Mouse (Mus musculus) erythroblast, embryonic 14.5 days (primary cell): ENCODE measurements around the gene Dapp1.

Experiments
- GATA1 ChIP-seq: IDR thresholded peaks from 2 replicates; pipeline ENCODE4 v1.6.1; 2012; ENCODE audit warnings: low read length, inconsistent platforms, mixed read lengths
- TAL1 ChIP-seq: IDR thresholded peaks from 3 replicates; pipeline ENCODE4 v1.6.1; 2012; ENCODE audit warnings: low read length, inconsistent platforms, mixed read lengths

DNA sequence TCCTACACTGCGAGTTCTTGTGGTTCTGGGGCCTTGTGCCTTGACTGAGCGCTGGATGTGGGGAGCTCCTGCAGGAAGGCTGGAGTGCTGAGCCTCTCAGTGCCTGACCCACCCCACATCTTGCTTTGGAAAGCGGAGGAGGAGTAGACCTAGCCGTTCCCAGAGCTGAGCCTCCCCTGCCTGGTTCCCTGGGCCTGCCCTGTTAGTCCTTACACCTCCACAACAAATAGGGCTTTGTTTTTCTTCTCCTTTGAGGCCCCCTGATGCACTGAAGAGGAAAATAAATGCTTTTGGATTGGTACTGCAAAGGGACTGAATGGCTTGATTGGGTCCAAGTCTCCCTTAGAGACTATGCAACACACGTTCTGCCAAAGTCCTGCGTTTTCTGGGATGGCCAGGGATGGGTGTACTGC lies 3.7 kb downstream of the Dapp1 start:
- no peak for TF ChIP-seq TAL1
- TF ChIP-seq GATA1: no peak
